Mouse (Mus musculus) heart, postnatal 14 days (tissue): ENCODE measurements around the gene Tubb4b. TPM values are rescaled to one million over a fixed set of nuclear protein-coding genes. Genes with fewer than 3 reads are reported as not detected.

Experiments used
- DNase-seq, 2 experiments: peaks; one replicate each; pipeline ENCODE4 v3.0.0; 2021 to 2022
- intact Hi-C: fragments of 180-260 bp; cut with DNase I; formaldehyde crosslinking; loops from one replicate; pipeline ENCODE4 v1.15.1; 2025
- total RNA-seq, 2 experiments: library from RNA; stranded (reverse); gene quantifications; 2 replicates each; pipeline ENCODE4 v1.2.3; 2021

The Tubb4b gene
- total RNA-seq, 2 experiments from 2014 or later = 205 to 231 TPM

DNA sequence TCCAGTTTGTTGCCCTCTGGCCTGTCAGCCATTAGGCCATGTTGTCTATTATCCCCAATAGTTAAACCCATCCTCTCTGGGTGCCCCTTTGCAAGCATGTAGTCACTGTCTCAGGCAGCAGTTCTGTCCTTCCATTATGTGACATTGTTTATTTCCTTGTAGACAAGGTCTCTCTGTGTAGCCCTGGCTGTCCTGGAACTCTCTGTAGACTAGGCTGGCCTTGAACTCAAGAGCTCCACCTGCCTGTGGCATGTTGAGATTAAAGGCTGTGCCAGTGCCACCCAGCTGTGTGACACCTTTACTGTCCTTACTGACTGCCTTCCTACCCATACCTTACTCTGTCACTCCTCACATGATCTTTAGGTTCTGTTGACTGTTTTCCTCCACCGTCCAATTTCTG, 27.8 kb upstream of the Tubb4b start:
- no peak for DNase-seq
- intact Hi-C loops = loop anchor here (2.0 to 5.0 kb wide), 2 partner anchors 24 to 155 kb away; partner anchors contain the start of gene Noxa1

DNA sequence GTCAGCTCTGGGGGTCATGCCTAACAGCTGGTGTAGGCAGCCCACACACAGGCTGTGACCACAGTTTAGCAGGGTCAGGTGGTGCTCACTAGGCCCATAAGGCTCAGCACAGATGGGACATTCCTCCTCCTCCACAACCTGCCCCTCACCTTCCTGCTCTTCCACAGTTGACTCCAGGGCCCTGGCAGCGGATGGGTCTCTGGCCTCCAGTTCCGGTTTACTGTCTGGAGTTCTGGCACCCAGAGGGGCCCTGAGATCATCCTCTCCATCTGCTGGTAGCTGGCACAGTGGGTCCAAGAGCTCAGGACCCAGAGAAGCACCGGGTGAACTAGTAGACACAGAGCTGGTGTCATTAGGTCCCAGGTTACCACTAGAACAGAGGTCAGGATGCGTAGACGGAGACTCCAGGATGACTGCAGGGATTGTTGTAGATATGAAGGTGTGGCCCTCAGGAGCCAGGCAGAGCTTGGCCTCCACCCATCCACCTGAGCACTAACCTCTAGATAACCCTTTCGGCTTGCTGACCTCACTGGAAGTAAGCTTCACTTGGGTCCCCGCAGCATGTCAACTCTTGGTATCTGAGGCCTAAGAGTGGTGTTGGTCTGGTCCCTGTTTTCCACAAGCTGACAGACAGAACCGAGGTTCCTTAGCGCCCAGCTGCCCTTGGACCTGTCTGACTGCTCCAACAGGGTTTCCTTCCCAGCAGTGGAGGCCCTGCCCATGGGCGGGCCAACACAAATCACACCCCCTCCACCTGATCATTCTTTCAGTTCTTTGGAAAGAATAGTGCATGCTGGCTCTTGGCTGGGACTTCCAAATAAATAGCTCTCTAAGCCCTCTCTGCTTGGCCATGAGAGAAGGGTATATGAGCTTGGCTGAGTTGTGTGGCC, 21.9 kb upstream of the Tubb4b start, which contains the start of gene AL732309.1:
TSS of gene AL732309.1 (minus strand) at position 681 of the 890 bp plus-strand sequence.
- intact Hi-C loops = no loop called here
- DNase-seq = no peak

DNA sequence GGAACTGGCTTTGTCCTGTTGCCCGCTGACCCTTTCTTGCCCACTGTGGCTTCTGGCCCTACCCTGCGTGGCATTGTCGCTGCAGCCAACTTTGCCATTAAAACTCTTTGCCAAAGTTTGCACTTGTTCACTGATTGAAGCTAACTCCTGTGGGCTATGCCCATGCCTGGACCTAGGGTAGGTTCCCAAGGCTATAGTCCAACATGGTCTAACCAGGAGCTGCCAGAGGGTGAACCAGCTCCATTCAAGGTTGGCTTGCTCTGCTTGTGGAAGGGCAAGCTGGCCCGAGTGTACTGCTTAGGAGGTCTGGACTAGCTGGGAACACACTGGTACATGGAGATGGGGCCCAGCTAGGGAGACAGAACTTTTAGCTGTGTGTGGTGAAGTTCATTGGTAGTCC, 19.6 kb upstream of the Tubb4b start:
- intact Hi-C loops = no loop called here
- DNase-seq = no peak

DNA sequence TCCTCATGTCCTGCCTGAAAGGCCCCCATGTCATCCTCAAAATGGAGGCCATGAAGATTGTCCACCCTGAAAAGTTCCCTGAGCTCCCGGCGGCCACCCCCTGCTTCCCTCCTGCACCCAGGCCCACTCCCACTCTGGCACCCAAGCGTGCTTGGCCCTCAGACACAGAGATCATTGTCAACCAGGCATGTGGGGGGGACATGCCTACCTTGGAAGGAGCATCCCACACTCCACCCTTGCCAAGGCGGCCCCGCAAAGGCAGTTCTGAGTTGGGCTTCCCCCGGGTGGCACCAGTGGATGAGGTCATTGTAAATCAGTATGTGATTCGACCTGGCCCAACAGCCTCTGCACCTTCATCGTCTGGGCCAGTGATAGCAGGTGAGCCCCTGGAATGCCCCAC, 18.8 kb upstream of the Tubb4b start:
- intact Hi-C loops = no loop called here
- no peak for DNase-seq

DNA sequence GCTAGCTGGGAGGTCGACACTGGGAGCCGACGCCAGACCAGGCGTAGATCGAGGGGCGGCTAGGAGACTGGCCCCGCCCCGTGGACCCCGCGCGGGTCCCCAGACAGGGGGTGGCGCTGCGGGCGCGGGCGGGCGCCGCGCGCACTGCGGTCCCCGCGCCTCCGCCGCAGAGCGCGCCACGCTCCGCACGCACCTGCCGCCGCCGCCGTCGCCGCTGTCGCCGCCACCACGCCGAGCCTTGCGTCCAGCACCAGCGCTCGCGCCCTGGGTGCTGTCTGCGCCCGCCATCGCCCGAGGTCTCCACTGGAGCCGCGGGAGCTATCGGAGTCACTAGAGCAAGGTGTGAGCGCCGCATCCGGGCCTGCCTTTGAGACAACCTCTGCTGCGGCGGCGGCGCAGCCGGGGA, 17.6 kb upstream of the Tubb4b start, which contains the start of the genes Rnf208 and Cysrt1:
TSS of gene Rnf208 (plus strand) at position 155 of the 406 bp plus-strand sequence.
TSS of gene Cysrt1 (minus strand) at position 352 of the 406 bp plus-strand sequence.
- no peak for DNase-seq
- intact Hi-C loops = no loop called here

DNA sequence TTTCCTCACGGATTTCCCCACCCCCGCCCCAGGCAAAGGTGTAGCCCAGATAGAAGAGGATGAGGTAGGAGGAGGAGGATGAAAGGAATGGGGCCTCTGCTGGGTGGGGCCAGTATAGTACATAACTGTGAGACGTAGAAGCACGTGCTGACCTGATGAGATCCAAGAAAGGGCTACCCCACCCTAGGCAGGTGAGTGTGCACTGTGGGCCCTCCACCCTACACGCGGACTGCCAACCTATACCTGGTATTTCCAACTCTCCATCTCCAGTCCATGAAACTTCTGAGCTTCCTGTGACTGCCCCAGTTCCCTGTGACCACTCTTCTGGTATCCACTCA, 16.9 kb upstream of the Tubb4b start:
- intact Hi-C loops = no loop called here
- DNase-seq = no peak

DNA sequence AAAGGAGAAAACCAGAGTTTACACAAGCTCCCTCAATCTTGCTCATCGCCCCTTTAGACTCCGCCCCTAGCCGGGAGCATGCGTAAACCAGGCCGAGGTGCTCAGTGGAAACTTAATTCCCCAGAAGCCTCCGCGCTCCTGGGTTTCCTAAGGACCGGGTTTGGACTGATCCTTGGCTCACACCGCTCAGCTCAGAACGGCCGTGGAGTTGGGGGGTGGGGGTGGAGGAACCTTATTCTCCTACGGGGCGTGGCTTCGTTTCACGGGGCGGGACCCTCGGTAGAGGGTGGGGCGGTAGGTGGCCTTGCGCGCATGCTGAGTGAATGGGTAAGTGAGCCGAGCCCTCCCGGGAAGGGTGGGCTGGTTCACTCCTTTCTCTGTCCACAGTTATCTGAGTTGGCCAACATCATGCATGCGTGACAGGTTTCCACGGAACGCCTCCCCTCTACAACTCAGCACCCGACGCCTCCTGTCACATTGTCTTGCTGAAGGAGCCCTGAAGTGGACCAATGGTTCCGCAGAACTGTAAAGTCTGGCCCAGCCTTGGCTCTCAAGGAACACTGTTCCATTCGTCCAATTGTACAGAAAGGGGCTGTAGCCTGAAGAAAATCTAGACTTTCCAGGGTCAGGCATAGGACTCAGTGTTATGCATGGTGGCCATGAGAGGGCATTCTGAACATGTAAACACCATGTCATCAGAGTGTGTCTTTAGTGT, 16.4 kb upstream of the Tubb4b start:
- peak; percentile 43 to 66 for DNase-seq
- intact Hi-C loops = no loop called here

DNA sequence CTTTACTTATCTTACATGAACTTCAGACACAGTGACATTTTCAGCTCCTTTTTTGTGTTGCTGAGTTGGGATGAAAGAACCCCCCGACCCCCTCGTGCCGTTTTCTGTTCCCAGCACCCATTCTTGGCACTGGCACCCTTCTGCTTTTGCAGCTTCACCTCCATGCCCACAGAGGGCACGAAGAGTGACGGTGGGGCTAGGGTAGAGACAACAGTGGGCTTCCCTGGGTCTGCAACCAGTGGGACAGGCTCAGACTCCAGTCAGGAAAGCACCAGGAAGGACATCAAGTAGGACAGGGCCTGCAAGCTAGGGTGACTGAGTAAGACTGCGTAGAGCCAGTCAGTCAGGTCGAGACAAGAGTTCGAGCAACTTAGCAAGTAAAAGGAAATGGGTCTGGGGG, 15.8 kb upstream of the Tubb4b start:
- intact Hi-C loops = no loop called here
- no peak for DNase-seq

DNA sequence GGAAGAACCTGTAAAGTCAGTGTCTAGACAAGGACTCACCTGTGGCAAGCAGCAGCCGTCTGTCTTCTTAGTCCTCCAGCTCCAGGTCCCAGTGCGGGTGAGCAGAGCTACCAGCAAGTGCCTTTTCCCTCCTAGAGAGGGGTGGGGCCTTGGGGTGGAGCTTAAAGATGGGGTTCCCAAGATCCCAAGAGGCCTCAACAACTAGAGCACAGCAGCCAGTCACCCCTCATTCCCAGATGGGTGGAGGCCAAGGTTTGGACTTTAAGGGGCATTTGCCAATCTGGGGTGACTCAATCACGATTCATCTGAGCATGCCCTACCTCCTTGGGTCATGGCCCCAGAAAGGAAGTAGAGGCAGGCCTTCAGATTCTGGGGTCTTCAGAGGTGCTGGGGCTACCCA, 15.3 kb upstream of the Tubb4b start:
- no peak for DNase-seq
- intact Hi-C loops = no loop called here

DNA sequence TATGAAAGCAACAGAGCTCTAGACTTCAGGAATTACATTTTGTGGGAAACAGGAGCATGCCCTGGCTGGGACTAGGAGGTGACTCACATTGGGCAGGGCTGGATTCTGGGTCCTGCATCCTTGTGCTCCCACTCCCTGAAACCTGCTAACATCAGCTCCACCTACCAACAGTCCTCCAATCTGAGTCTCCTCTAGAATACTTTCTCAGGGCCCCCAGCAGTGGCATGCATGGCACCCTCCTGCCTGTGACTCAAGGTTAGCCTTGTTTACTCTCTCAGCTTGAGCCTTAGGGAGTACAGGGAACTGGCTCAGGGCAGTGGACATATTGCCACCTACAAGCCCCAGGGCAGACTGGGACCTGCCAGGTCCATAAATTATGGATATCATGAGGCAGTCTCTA, 13.6 kb upstream of the Tubb4b start:
- intact Hi-C loops = no loop called here
- no peak for DNase-seq

DNA sequence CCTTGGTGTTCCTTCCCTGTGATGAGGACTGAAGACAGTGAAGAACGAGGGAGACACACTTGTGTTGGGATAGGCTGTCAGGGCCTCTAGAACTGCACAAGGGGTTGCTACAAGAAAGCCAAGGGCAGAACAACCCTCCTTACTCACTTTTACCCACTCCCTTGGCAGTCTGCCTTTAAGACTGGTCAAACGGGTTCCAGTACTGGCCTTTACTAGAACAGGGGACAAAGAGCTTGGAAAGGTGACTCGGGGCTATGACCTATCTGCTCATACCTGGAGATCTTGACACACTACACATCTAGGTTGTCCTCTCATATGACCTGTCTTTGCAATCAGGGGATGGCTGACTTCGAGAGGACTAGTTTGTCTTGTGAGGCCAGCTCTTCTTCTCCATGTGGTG, 13.0 kb upstream of the Tubb4b start:
- intact Hi-C loops = no loop called here
- DNase-seq = no peak

DNA sequence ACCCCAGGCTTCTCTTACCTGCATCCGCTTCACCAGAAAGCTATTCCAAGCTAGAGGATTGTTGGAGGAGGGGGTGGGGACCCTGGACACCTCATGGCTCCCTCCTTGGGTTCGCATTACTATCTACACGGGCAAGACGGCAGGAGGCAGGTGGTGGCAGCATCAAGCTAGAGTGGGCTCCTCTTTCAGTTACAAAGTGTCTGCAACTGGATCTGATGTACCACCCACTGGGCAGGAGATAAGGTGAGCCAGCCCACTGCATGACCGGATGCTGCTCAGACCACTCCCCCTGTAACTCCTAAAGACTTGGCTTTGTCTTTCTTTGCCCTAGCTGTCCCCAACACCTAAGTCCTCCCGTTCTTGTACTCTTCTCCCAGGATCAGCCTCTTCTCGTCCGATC, 12.1 kb upstream of the Tubb4b start, which contains the start of gene Rnf224:
TSS of gene Rnf224 (minus strand) at position 174 of the 400 bp plus-strand sequence.
- intact Hi-C loops = no loop called here
- no peak for DNase-seq

DNA sequence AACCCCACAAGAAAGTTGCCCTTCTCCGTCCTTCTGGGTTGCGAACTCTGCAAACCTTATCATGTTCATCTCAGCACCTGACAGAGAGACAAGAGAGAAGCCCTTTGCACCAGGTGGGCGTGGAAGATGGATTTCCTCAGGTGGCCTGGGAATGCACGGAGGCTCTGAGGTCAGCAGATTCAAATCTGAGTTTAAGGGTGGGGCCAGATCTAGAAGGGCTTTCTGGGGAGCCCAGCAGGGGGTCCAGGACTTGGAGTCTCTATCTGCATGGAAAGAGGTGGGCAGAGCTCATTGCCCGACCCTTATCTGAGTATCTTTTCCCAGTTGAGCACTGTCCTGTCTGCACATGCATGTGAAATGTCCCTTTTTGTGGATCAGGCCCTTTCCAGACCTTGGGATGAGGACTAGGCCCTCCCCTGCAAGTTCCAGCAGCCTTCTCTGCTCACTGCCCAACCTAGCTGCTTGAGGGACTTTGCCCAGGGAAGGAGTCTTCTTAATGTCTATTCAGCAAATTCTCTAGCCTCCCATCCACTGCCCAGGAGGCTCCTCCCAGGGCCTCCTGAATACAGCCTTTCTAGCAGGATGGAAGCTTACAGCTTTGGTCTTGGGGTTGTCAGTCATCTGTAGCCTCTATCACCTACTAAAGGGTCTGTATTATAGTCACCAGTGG, 10.2 kb upstream of the Tubb4b start:
- DNase-seq = no peak

DNA sequence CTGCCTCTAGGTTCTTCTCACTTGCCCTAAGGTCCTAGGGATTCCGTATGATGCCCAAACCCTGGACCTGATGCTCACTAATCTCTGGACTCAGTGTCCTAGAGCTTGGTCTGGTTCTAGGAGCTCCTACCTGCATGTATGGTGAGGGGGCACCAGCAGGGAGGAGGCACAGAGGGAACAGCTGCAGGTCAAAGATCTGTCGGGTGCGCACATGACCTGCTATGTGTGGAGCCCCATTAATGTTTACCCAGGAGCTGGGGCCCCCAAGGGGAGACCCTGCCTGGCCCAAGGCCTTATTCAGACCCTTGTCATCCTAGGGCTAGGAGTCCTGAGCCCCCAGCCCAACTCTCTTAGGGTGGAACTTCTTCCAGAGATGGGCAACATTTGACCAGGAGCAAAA, 9.5 kb upstream of the Tubb4b start, which contains the start of gene Slc34a3:
TSS of gene Slc34a3 (minus strand) at position 315 of the 400 bp plus-strand sequence.
- DNase-seq = no peak
- intact Hi-C loops = no loop called here

More for the DNA sequence above, 10.2 kb upstream of the Tubb4b start:
- intact Hi-C loops = no loop called here

DNA sequence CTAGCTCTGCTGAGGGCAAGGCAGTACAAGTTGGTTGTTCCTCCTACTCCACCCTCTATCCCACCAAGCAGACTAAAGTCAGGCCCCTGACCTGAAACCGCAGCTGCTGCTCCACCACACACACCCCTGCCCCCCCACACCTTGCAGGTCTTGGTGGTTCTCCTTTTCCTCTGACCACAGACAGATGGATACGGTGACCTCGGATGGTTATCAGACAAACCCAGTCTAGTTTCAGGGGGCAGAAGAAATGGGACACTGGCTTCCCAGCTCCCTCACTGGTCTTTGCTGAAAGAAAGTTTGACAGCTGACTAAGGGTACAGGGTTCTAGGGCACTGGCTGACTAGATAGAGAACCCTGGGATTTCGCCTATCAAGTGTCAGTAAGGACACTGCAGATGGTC, 8.9 kb upstream of the Tubb4b start:
- intact Hi-C loops = no loop called here

DNA sequence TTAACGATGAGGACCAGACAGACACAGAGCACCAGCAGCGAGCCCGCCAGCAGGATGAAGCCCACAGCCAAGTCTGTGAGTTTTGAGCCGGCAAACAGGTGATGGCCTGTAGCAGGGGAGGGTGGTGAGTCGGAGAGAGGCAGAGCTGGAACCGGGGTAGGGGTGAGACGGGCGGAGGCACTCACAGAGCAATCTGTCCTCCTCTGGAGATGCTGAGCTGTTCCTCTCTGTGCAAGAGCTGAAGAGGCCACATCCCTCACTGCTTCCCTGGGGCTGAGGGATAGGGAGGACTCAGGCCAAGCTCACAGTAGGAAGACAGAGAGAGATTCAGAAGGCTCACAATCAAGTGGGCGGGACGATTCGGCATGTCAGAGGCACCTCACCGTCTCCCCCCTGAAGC, 6.5 kb upstream of the Tubb4b start:
- intact Hi-C loops = no loop called here
- no peak for DNase-seq

More for the DNA sequence above, 8.9 kb upstream of the Tubb4b start:
- no peak for DNase-seq

DNA sequence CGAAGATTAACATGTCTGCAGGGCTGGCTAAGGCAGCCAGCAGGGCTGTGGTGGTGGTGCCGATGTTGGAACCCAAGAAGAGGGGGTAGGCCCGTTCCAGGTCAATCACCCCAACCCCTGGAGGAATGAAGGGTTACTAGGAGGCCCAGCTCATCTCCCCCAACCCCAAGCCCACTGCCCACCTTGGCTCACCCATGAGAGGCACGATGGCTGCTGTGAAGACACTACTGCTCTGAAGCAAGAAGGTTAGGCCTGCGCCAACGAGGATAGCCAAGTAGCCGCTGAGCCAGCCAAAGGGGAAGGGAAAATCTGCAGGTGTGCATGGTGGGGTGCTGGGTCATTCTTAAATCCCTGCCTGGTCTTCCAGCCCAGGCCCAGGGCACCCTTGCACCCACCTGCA, 6.1 kb upstream of the Tubb4b start:
- intact Hi-C loops = no loop called here
- DNase-seq = no peak

DNA sequence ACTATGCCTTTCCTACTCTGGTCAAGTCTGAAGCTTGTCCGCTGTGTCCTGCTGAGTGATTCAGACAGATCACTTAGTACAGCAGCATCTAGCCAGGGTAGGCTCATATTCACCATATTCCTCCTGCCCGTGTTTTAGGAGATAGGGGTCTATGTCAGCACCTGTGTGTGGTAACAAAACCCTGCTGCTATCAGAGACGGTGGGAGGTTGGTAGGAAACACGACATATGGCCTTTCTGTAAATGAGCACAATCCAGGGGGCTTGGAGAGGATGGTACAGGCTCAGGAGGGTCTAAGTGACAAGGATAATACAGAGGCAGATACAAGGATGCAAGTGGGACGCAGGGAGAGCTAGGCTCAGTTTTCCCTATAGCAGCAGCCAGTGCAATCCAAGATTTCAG, 5.1 kb upstream of the Tubb4b start:
- DNase-seq = no peak
- intact Hi-C loops = loop anchor here (2.0 kb wide), 2 partner anchors 23 to 63 kb away; no protein-coding TSS in a partner anchor

DNA sequence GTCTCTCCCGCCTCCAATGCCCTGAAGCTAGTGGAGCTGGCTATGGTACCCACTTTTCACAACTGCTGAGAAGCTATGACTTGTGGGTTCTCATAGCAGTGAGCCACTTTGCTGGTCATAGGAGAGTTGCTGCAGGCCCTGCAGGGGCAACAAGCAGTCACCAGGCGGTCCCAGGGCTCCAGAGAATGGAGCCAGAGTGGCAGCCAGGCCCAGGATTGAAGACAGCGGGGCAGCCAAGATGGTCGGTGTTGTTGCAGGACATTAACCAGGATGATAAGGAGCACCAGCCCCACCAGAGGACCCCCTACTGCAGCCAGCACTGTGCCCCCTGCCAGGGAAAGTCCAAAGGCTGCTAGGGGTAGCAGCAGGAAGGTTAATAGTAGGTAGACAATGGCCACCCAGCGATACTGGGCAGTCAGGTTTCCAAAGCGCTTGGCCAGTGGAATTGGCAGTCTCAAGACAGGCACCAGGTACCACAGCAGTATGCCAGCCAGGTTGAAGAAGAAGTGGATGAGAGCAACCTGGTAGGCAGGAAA, 4.6 kb upstream of the Tubb4b start:
- DNase-seq = no peak
- intact Hi-C loops = loop anchor here (1.0 to 2.0 kb wide), 3 partner anchors 24 to 64 kb away; no protein-coding TSS in a partner anchor

DNA sequence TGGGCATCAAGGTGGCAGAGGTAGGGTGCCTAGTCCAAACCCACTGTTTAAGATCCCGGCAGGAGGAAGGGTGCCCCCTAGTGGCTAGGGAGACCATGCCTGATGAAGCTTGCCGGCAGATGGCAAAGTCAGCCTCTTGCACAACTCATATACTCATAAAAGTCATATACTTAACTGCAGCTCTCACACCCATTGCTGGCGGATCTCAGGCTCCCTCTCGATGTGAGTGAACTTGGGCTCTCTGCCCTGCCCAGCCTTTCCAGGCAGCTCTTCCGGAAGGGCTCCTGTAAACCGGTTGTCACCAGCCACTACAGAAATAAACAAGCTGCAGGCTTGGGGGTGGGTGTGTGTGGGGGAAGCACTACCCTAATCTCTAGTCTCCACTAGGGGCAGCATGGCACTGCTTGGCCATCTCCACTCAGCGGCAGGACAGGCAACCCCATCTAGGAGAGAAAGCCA, 4.0 kb upstream of the Tubb4b start:
- intact Hi-C loops = loop anchor here (1.0 to 2.0 kb wide), 3 partner anchors 24 to 64 kb away; no protein-coding TSS in a partner anchor
- DNase-seq = peak; percentile 86 to 89
